Mouse (Mus musculus): ENCODE results near the gene Nrtn. TPM values are rescaled to one million over a fixed set of nuclear protein-coding genes. Genes with fewer than 3 reads are reported as not detected.

Nrtn gene
- polyA plus RNA-seq (2014; fragmentation: Nextera tagmentation; extraction: Ambion mirVana), result 2.8 and 3.8 TPM in 2 replicates

DNA sequence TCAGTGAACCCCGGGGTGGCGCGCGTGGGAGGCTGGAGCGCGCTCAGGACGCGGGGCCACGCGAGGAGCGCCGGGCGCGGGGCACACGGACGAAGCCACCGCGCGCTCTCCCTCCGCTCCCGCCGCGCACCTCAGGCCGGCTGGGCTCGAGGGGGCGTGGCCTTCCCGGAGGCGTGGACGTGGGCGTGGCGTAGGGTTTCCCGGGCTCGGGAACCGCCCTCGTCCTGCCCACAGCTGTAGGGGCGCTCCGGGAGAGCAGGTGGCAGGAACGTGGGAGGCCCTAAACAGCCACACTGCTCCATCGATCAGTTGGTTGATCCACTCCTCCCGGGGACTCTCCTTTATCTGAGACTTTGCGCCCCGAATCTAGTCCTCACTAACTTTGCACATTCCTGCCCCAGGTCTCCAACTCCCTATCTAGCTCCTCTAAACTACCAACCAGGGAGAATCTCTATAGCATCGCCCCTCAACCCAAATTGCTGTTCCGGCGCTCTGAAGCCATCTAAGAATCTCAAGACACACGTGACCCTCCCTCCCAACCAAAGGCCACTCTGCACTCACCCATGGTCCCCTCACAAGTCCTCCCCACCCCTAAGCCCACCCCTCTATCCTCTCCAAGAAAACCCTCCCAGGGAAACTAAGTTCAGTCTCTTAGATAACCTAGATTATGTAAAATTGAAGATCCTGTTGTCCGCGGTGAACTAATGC, at the start of gene Nrtn:
TSS of gene Nrtn (minus strand) at position 115 of the 708 bp plus-strand sequence.
- peaks cover 72% of the 10 kb centered on the region for H3K27me3 ChIP-seq (ENCODE audit: control insufficient read depth, insufficient read depth, low read length)
- no peak for ATAC-seq (ENCODE audit: low FRiP score)

GRCm38 (mm10) chr17:56805784-56806183, 48.5 kb upstream of the Nrtn start:
- no peak overlapping the region for H3K9ac ChIP-seq
- peaks cover 18% of the 10 kb centered on the region for H3K4me1 ChIP-seq (replicated peaks; ENCODE audit: control insufficient read depth, insufficient read depth, low read length)
- no peaks in the 10 kb centered on the region for H3K27me3 ChIP-seq (ENCODE audit: control insufficient read depth, insufficient read depth, low read length)
- H3K36me3 ChIP-seq (replicated peaks; ENCODE audit: control insufficient read depth, insufficient read depth), result no peaks in the 10 kb centered on the region
- 96% methylated on average over 1 of the region's 1 CpGs for WGBS
- H3K9me3 ChIP-seq (ENCODE audit: control insufficient read depth, low read length), result no peaks in the 10 kb centered on the region
- no peak overlapping the region for H3K4me3 ChIP-seq (replicated peaks; ENCODE audit: low read length)
- ATAC-seq (ENCODE audit: low FRiP score) (no peak), DNase-seq (ENCODE audit: low spot score) (no peak)
- H3K4me2 ChIP-seq (replicated peaks), result no peak overlapping the region
- H3K27ac ChIP-seq, result no peak overlapping the region

More for the DNA sequence above, at the start of gene Nrtn:
- Histone ChIP-seq H3K36me3 (replicated peaks; ENCODE audit: control insufficient read depth, insufficient read depth) (no peaks in the 10 kb centered on the region), H3K4me1 (replicated peaks; ENCODE audit: control insufficient read depth, insufficient read depth, low read length) (peaks cover 12% of the 10 kb centered on the region; the same call in 1 of the 2 replicates), H3K4me3 (replicated peaks; ENCODE audit: low read length) (peak within 1 kb of the TSS; percentile 37), H3K9ac (peak within 1 kb of the TSS; percentile 44), H3K4me2 (replicated peaks) (peak within 1 kb of the TSS; percentile 74), H3K9me3 (ENCODE audit: control insufficient read depth, low read length) (no peaks in the 10 kb centered on the region), H3K27ac (no peak within 1 kb of the TSS)
- under 1% methylated on average over 47 of the region's 48 CpGs for WGBS
- peak; percentile 68 for DNase-seq (ENCODE audit: low spot score)

DNA sequence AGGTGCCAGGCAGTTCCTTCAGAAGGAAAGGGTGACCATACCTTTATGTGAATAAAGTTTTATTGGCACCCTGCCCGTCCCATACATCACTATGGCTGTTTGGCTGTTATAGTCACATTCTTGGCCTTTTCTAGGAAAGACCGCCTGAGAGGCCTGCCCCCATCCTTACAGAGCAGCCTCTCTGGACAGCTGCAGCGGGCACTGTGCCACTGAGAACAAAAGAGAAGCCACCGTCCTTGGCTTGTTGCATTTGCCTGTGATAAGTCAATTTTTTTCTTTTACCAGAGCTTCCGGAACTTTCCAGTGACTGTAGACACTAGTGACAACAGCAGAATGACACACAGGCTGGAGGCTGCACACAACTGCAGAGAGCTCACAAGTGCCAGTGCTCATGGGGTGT, 47.6 kb upstream of the Nrtn start:
- WGBS, result 63% methylated on average over 5 of the region's 5 CpGs
- no peaks in the 10 kb centered on the region for H3K27me3 ChIP-seq (ENCODE audit: control insufficient read depth, insufficient read depth, low read length)
- H3K27ac ChIP-seq, result peak overlapping the region; percentile 57; the same call in 1 of the 2 replicates
- ATAC-seq (ENCODE audit: low FRiP score) (peak; percentile 38; the same call in 1 of the 2 replicates), DNase-seq (ENCODE audit: low spot score) (peak; percentile 56)
- no peaks in the 10 kb centered on the region for H3K36me3 ChIP-seq (replicated peaks; ENCODE audit: control insufficient read depth, insufficient read depth)
- no peak overlapping the region for H3K9ac ChIP-seq
- no peak overlapping the region for H3K4me2 ChIP-seq (replicated peaks)
- no peaks in the 10 kb centered on the region for H3K9me3 ChIP-seq (ENCODE audit: control insufficient read depth, low read length)
- H3K4me1 ChIP-seq (replicated peaks; ENCODE audit: control insufficient read depth, insufficient read depth, low read length), result peaks cover 10% of the 10 kb centered on the region; the same call in 1 of the 2 replicates
- no peak overlapping the region for H3K4me3 ChIP-seq (replicated peaks; ENCODE audit: low read length)

DNA sequence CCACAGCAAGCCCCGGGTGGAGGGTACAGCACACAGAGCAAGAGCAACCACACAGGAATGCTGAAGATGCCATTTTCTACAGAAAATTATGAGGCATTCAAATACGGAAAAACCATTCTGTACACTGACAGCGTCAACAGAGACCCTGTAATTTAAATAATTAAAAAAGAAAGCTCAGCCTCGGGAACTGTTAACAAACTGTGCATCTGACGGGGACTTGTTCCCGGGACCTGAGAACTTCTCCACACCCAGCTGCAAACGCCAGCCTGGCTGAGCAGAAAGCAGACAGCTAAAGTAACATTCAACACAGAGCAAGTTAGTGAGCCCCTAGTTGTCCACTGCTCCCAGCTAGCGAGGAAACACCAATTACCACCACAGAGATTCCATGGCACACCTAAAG, 44.7 kb upstream of the Nrtn start:
- Histone ChIP-seq H3K9ac (no peak overlapping the region), H3K27ac (no peak overlapping the region), H3K27me3 (ENCODE audit: control insufficient read depth, insufficient read depth, low read length) (no peaks in the 10 kb centered on the region), H3K36me3 (replicated peaks; ENCODE audit: control insufficient read depth, insufficient read depth) (no peaks in the 10 kb centered on the region), H3K4me1 (replicated peaks; ENCODE audit: control insufficient read depth, insufficient read depth, low read length) (0 out of 2 replicates have a peak, but pooled peaks cover 5% of the 10 kb centered on the region), H3K4me3 (replicated peaks; ENCODE audit: low read length) (no peak overlapping the region), H3K4me2 (replicated peaks) (no peak overlapping the region), H3K9me3 (ENCODE audit: control insufficient read depth, low read length) (no peaks in the 10 kb centered on the region)
- 86% methylated on average over 8 of the region's 8 CpGs for WGBS
- ATAC-seq (ENCODE audit: low FRiP score) (no peak), DNase-seq (ENCODE audit: low spot score) (no peak)

DNA sequence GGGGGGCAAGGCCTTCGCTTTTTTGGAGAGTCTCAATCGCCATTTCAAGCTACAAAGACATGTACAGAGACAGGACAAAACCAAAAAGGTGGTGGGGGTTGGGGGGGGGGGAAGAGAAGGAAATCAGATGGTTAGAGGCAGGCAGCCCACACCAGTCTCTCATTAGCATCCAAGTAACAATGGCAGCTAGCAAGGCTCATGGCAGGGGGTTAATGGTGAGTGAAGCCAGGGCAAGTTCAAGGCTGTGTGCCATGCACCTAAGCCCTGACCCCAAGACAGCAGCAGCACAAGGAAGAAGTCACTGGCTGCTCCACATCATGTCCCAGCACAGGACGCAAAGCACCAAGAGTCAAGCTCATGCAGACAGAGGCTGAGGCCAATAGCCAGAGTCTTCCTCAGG, 41.9 kb upstream of the Nrtn start:
- H3K9ac ChIP-seq, result no peak overlapping the region
- DNase-seq (ENCODE audit: low spot score) (no peak), ATAC-seq (ENCODE audit: low FRiP score) (no peak)
- H3K27me3 ChIP-seq (ENCODE audit: control insufficient read depth, insufficient read depth, low read length), result no peaks in the 10 kb centered on the region
- H3K4me2 ChIP-seq (replicated peaks), result no peak overlapping the region
- H3K4me1 ChIP-seq (replicated peaks; ENCODE audit: control insufficient read depth, insufficient read depth, low read length), result 0 out of 2 replicates have a peak, but pooled peaks cover 2% of the 10 kb centered on the region
- WGBS, result 78% methylated on average over 3 of the region's 3 CpGs
- H3K4me3 ChIP-seq (replicated peaks; ENCODE audit: low read length), result no peak overlapping the region
- no peak overlapping the region for H3K27ac ChIP-seq
- H3K9me3 ChIP-seq (ENCODE audit: control insufficient read depth, low read length), result no peaks in the 10 kb centered on the region
- no peaks in the 10 kb centered on the region for H3K36me3 ChIP-seq (replicated peaks; ENCODE audit: control insufficient read depth, insufficient read depth)

- no peak overlapping the region for H3K4me3 ChIP-seq (replicated peaks; ENCODE audit: low read length)
- no peak overlapping the region for H3K9ac ChIP-seq
- no peak overlapping the region for H3K4me2 ChIP-seq (replicated peaks)
- no peaks in the 10 kb centered on the region for H3K27me3 ChIP-seq (ENCODE audit: control insufficient read depth, insufficient read depth, low read length)
- 71% methylated on average over 6 of the region's 6 CpGs for WGBS
- no peaks in the 10 kb centered on the region for H3K9me3 ChIP-seq (ENCODE audit: control insufficient read depth, low read length)
- H3K27ac ChIP-seq, result no peak overlapping the region
- no peaks in the 10 kb centered on the region for H3K4me1 ChIP-seq (replicated peaks; ENCODE audit: control insufficient read depth, insufficient read depth, low read length)
- DNase-seq (ENCODE audit: low spot score), result no peak
- no peak for ATAC-seq (ENCODE audit: low FRiP score)
- no peaks in the 10 kb centered on the region for H3K36me3 ChIP-seq (replicated peaks; ENCODE audit: control insufficient read depth, insufficient read depth)
Observed at GRCm38 (mm10) chr17:56793614-56794319, 36.4 kb upstream of the Nrtn start.

- WGBS, result 76% methylated on average over 3 of the region's 3 CpGs
- ATAC-seq (ENCODE audit: low FRiP score), result no peak
Observed at GRCm38 (mm10) chr17:56792588-56792987, 35.3 kb upstream of the Nrtn start.

GRCm38 (mm10) chr17:56789286-56789685, 32.0 kb upstream of the Nrtn start:
- DNase-seq (ENCODE audit: low spot score) (no peak), ATAC-seq (ENCODE audit: low FRiP score) (no peak)
- Histone ChIP-seq H3K4me2 (replicated peaks) (no peak overlapping the region), H3K27me3 (ENCODE audit: control insufficient read depth, insufficient read depth, low read length) (no peaks in the 10 kb centered on the region), H3K9me3 (ENCODE audit: control insufficient read depth, low read length) (no peaks in the 10 kb centered on the region), H3K36me3 (replicated peaks; ENCODE audit: control insufficient read depth, insufficient read depth) (no peaks in the 10 kb centered on the region), H3K9ac (no peak overlapping the region), H3K4me3 (replicated peaks; ENCODE audit: low read length) (no peak overlapping the region), H3K4me1 (replicated peaks; ENCODE audit: control insufficient read depth, insufficient read depth, low read length) (no peaks in the 10 kb centered on the region), H3K27ac (no peak overlapping the region)
- WGBS, result 91% methylated on average over 6 of the region's 6 CpGs

More at GRCm38 (mm10) chr17:56792588-56792987, 35.3 kb upstream of the Nrtn start:
- no peak overlapping the region for H3K4me2 ChIP-seq (replicated peaks)
- no peaks in the 10 kb centered on the region for H3K4me1 ChIP-seq (replicated peaks; ENCODE audit: control insufficient read depth, insufficient read depth, low read length)
- no peaks in the 10 kb centered on the region for H3K27me3 ChIP-seq (ENCODE audit: control insufficient read depth, insufficient read depth, low read length)
- H3K9ac ChIP-seq, result no peak overlapping the region
- no peak for DNase-seq (ENCODE audit: low spot score)
- H3K9me3 ChIP-seq (ENCODE audit: control insufficient read depth, low read length), result no peaks in the 10 kb centered on the region
- H3K4me3 ChIP-seq (replicated peaks; ENCODE audit: low read length), result no peak overlapping the region
- no peak overlapping the region for H3K27ac ChIP-seq
- no peaks in the 10 kb centered on the region for H3K36me3 ChIP-seq (replicated peaks; ENCODE audit: control insufficient read depth, insufficient read depth)

GRCm38 (mm10) chr17:56788886-56789285, 31.6 kb upstream of the Nrtn start:
- no peaks in the 10 kb centered on the region for H3K9me3 ChIP-seq (ENCODE audit: control insufficient read depth, low read length)
- DNase-seq (ENCODE audit: low spot score), result no peak
- ATAC-seq (ENCODE audit: low FRiP score), result no peak

More at GRCm38 (mm10) chr17:56788886-56789285, 31.6 kb upstream of the Nrtn start:
- Histone ChIP-seq H3K4me3 (replicated peaks; ENCODE audit: low read length) (no peak overlapping the region), H3K36me3 (replicated peaks; ENCODE audit: control insufficient read depth, insufficient read depth) (no peaks in the 10 kb centered on the region), H3K27me3 (ENCODE audit: control insufficient read depth, insufficient read depth, low read length) (no peaks in the 10 kb centered on the region), H3K27ac (no peak overlapping the region), H3K4me1 (replicated peaks; ENCODE audit: control insufficient read depth, insufficient read depth, low read length) (no peaks in the 10 kb centered on the region), H3K9ac (no peak overlapping the region), H3K4me2 (replicated peaks) (no peak overlapping the region)
- 76% methylated on average over 3 of the region's 3 CpGs for WGBS

Data from hindbrain, embryonic 14.5 days (tissue).